Mouse (Mus musculus) forebrain, embryonic 12.5 days (tissue): ENCODE measurements at regions not wholly inside any gene's neighbourhood (a gene's known extent, or its start where the extent isn't known, plus 50 kb on each side); places are given as distances from the start of the nearest gene placed in this dataset.
A peak's percentile ranks its signal among the peaks of the same experiment; 100 is the strongest.

ENCODE experiments used
- ATAC-seq: fragments of 200-750 bp; cut with Nextera tagmentation; 2 replicates; pipeline ENCODE4 v1.8.0; 2017; ENCODE audit warnings: moderate TSS enrichment; ENCODE audit not compliant: low FRiP score
- H3K27ac ChIP-seq: fragments of 300-500 bp; sonication (generic); 2 replicates; pipeline ENCODE4 v1.5.1; 2016; ENCODE audit warnings: mild to moderate bottlenecking
- H3K27me3 ChIP-seq: fragments of 300-500 bp; sonication (generic); 2 replicates; pipeline ENCODE4 v1.6.1; 2016; ENCODE audit warnings: mild to moderate bottlenecking
- H3K36me3 ChIP-seq: fragments of 300-500 bp; sonication (generic); replicated peaks from 2 replicates; pipeline ENCODE4 v1.6.1; 2016; ENCODE audit warnings: mild to moderate bottlenecking
- H3K4me1 ChIP-seq: fragments of 300-500 bp; sonication (generic); 2 replicates; pipeline ENCODE4 v1.6.1; 2016
- H3K4me2 ChIP-seq: fragments of 300-500 bp; sonication (generic); 2 replicates; pipeline ENCODE4 v1.6.1; 2016; ENCODE audit warnings: mild to moderate bottlenecking, moderate library complexity
- H3K4me3 ChIP-seq: fragments of 300-500 bp; sonication (generic); replicated peaks from 2 replicates; pipeline ENCODE4 v1.5.1; 2016; ENCODE audit warnings: mild to moderate bottlenecking
- H3K9ac ChIP-seq: fragments of 300-500 bp; sonication (generic); 2 replicates; pipeline ENCODE4 v1.6.1; 2016; ENCODE audit warnings: mild to moderate bottlenecking
- H3K9me3 ChIP-seq: fragments of 300-500 bp; sonication (generic); 2 replicates; pipeline ENCODE4 v1.6.1; 2016
- WGBS: fragments of 180-500 bp; shearing (Covaris S2); methylation state at CpG from one replicate; pipeline ENCODE4 v1.1.7; 2016; 5-methylcytosine and 5-hydroxymethylcytosine counted together

DNA sequence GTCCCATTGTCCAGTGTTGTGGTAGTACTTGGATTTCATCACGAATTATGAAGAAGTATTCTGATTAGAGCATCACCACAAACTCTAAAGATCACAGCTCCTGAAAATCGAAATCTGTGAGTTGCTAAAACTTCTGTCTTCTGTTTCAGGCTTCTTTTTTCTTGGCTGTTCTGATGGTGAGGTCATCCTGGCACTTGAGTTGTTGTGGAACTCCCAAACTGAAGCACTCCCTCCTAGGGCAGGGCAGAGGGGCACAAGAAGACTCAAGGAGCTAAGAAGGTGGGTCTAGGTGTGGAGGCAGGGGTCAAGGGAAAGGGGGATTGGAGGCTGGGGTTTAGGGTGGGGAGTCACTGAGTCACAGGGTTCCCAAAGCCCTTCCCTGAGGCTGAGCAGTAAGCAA, 232.3 kb downstream of the Dact1 start:
- peaks cover 16% of the 10 kb centered on the region for H3K4me1 ChIP-seq
- ATAC-seq, result no peak
- no peak overlapping the region for H3K27ac ChIP-seq
- H3K9me3 ChIP-seq, result no peaks in the 10 kb centered on the region
- no peak overlapping the region for H3K4me3 ChIP-seq
- 87% methylated on average over 2 of the region's 2 CpGs for WGBS
- no peaks in the 10 kb centered on the region for H3K36me3 ChIP-seq
- no peak overlapping the region for H3K9ac ChIP-seq
- H3K27me3 ChIP-seq, result no peaks in the 10 kb centered on the region
- H3K4me2 ChIP-seq, result no peak overlapping the region

DNA sequence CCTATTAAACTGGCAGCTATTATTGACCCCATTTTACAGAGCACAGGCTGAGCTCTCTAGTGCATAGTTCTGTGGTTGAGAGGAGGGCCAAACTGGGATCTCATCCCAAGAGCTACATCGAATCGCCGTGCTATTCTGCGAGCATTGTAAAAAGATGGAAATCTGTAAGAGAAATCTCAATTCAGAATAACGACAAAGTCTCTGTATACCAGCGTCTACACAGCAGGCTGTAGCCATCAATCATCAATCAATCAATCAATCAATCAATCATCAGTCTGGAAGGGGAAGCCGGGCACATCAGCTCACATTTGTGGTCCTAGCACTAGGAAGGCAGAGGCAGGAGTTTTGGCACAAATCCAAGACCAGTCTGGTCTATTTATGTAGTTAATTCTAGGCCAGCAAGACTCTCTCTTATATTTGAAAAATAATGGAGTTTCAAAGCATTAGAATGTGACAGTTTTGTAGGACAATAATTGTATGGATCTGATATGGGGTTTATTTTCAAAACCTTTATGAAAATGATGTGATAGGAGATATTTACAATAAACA, 234.0 kb downstream of the Dact1 start:
- WGBS, result 72% methylated on average over 7 of the region's 7 CpGs
- Histone ChIP-seq H3K27ac (no peak overlapping the region), H3K36me3 (no peaks in the 10 kb centered on the region), H3K9ac (no peak overlapping the region), H3K27me3 (no peaks in the 10 kb centered on the region), H3K4me1 (peaks cover 16% of the 10 kb centered on the region), H3K9me3 (no peaks in the 10 kb centered on the region), H3K4me3 (no peak overlapping the region), H3K4me2 (no peak overlapping the region)
- no peak for ATAC-seq

DNA sequence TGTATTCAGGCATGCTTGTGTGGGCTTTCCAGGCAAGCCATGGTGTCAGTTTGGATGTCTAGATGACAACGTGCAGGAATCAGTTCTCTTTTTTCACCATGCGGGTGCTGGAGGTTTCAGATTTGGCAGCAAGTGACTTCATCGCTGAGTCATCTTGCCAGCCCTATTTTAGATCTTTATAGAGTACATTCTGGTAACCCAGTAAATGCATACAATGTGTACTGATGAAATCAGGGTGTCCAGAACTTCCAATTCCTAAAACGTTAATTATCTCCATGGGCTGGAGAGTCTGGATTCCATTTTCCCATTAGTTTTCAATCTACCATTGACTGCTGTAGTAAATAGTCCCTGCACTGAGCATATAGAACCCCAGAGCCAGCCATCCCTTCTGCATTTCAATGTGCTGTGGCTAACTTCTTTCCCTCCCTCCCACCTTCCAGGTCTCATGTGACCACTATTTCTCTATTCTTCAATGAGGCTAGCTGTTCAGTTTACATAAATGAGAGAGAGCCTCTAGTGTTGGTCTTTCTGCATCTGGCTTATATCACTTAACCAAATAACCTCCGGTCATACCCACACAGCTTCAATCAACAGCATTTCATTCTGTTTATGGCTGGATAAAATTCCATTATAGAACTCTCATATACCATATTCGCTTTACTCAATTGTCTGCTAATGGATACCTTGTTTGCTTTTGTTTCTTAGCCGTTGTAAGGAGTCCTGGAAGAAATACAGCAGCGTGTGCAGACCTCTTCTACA, 234.9 kb downstream of the Dact1 start:
- ATAC-seq, result no peak
- no peak overlapping the region for H3K9ac ChIP-seq
- no peak overlapping the region for H3K4me3 ChIP-seq
- no peaks in the 10 kb centered on the region for H3K36me3 ChIP-seq
- H3K4me1 ChIP-seq, result peaks cover 16% of the 10 kb centered on the region
- H3K27me3 ChIP-seq, result no peaks in the 10 kb centered on the region
- H3K27ac ChIP-seq, result no peak overlapping the region
- H3K9me3 ChIP-seq, result no peaks in the 10 kb centered on the region
- whole genome bisulfite sequencing, result 69% methylated on average over 8 of the region's 8 CpGs
- no peak overlapping the region for H3K4me2 ChIP-seq

GRCm38 (mm10) chr12:71546523-71547265, 237.0 kb downstream of the Dact1 start:
- Histone ChIP-seq H3K27me3 (no peaks in the 10 kb centered on the region), H3K9ac (no peak overlapping the region), H3K4me2 (no peak overlapping the region), H3K36me3 (no peaks in the 10 kb centered on the region), H3K4me3 (no peak overlapping the region), H3K27ac (no peak overlapping the region), H3K4me1 (peaks cover 16% of the 10 kb centered on the region), H3K9me3 (no peaks in the 10 kb centered on the region)
- no peak for ATAC-seq
- WGBS, result 93% methylated on average over 9 of the region's 9 CpGs

- no peaks in the 10 kb centered on the region for H3K27me3 ChIP-seq
- ATAC-seq, result no peak
- H3K4me1 ChIP-seq, result 0 out of 2 replicates have a peak, but pooled peaks cover 3% of the 10 kb centered on the region
- 65% methylated on average over 6 of the region's 6 CpGs for WGBS
- no peak overlapping the region for H3K4me2 ChIP-seq
- H3K4me3 ChIP-seq, result no peak overlapping the region
- H3K27ac ChIP-seq, result no peak overlapping the region
- no peak overlapping the region for H3K9ac ChIP-seq
- no peaks in the 10 kb centered on the region for H3K36me3 ChIP-seq
- no peaks in the 10 kb centered on the region for H3K9me3 ChIP-seq
These were observed 239.7 kb downstream of the Dact1 start for GRCm38 (mm10) chr12:71549336-71549735.

DNA sequence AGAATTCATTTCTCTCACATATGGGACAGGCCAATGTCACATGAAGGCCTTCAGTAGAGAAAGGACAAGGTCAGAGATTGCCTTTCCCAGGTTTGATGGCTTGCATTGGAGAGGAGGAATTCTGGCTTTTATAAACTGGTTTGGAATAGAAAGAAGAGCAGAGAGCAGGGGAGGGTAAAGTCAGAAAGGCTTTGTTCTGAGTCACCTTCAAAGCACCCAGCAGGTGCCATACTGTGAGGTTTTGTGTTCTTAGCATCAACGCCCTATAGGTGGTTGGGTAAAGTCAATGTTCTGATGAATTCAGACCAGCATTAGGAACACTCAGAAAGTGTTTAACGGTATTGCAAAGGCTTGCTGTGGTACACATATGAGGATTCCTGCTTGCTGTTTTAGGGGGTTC, 244.5 kb downstream of the Dact1 start:
- H3K36me3 ChIP-seq, result no peaks in the 10 kb centered on the region
- no peak overlapping the region for H3K4me2 ChIP-seq
- no peak for ATAC-seq
- H3K4me1 ChIP-seq, result no peaks in the 10 kb centered on the region
- H3K9ac ChIP-seq, result no peak overlapping the region
- no peak overlapping the region for H3K27ac ChIP-seq
- no peaks in the 10 kb centered on the region for H3K27me3 ChIP-seq
- H3K9me3 ChIP-seq, result no peaks in the 10 kb centered on the region
- no peak overlapping the region for H3K4me3 ChIP-seq
- WGBS, result 63% methylated on average over 2 of the region's 2 CpGs

- no peak overlapping the region for H3K9ac ChIP-seq
- WGBS, result 49% methylated on average over 7 of the region's 7 CpGs
These were observed 251.6 kb downstream of the Dact1 start for GRCm38 (mm10) chr12:71561259-71561658.

GRCm38 (mm10) chr12:71561918-71562572, 252.4 kb downstream of the Dact1 start:
- H3K27ac ChIP-seq, result no peak overlapping the region
- H3K9ac ChIP-seq, result no peak overlapping the region
- H3K36me3 ChIP-seq, result no peaks in the 10 kb centered on the region
- H3K4me2 ChIP-seq, result no peak overlapping the region
- no peak overlapping the region for H3K4me3 ChIP-seq
- ATAC-seq, result no peak
- no peaks in the 10 kb centered on the region for H3K27me3 ChIP-seq
- peaks cover 7% of the 10 kb centered on the region for H3K4me1 ChIP-seq
- 88% methylated on average over 8 of the region's 8 CpGs for WGBS
- H3K9me3 ChIP-seq, result no peaks in the 10 kb centered on the region

More at GRCm38 (mm10) chr12:71561259-71561658, 251.6 kb downstream of the Dact1 start:
- ATAC-seq, result no peak; the same call in 1 of the 2 replicates
- Histone ChIP-seq H3K27me3 (no peaks in the 10 kb centered on the region), H3K36me3 (no peaks in the 10 kb centered on the region), H3K27ac (peak overlapping the region; percentile 9; the same call in 1 of the 2 replicates), H3K4me2 (no peak overlapping the region), H3K4me1 (peaks cover 7% of the 10 kb centered on the region), H3K4me3 (no peak overlapping the region), H3K9me3 (no peaks in the 10 kb centered on the region)

- Histone ChIP-seq H3K4me2 (no peak overlapping the region), H3K27ac (no peak overlapping the region), H3K4me1 (peaks cover 7% of the 10 kb centered on the region), H3K9ac (no peak overlapping the region), H3K9me3 (no peaks in the 10 kb centered on the region), H3K36me3 (no peaks in the 10 kb centered on the region), H3K27me3 (no peaks in the 10 kb centered on the region), H3K4me3 (no peak overlapping the region)
- WGBS, result 95% methylated on average over 4 of the region's 4 CpGs
- ATAC-seq, result no peak
These were observed 253.5 kb downstream of the Dact1 start for GRCm38 (mm10) chr12:71563219-71563618.

GRCm38 (mm10) chr12:71566371-71566770, 256.7 kb downstream of the Dact1 start:
- no peak for ATAC-seq
- H3K9ac ChIP-seq, result no peak overlapping the region
- H3K9me3 ChIP-seq, result no peaks in the 10 kb centered on the region
- no peak overlapping the region for H3K4me3 ChIP-seq
- no peaks in the 10 kb centered on the region for H3K36me3 ChIP-seq
- 89% methylated on average over 3 of the region's 3 CpGs for WGBS
- no peaks in the 10 kb centered on the region for H3K27me3 ChIP-seq
- H3K27ac ChIP-seq, result no peak overlapping the region
- H3K4me2 ChIP-seq, result no peak overlapping the region
- H3K4me1 ChIP-seq, result peaks cover 14% of the 10 kb centered on the region

GRCm38 (mm10) chr12:71568251-71568650, 258.6 kb downstream of the Dact1 start:
- Histone ChIP-seq H3K9ac (no peak overlapping the region), H3K27me3 (no peaks in the 10 kb centered on the region), H3K4me3 (no peak overlapping the region), H3K27ac (no peak overlapping the region), H3K4me2 (no peak overlapping the region), H3K4me1 (peaks cover 30% of the 10 kb centered on the region), H3K9me3 (no peaks in the 10 kb centered on the region), H3K36me3 (no peaks in the 10 kb centered on the region)
- 67% methylated on average over 5 of the region's 5 CpGs for WGBS
- ATAC-seq, result no peak; the same call in 1 of the 2 replicates

GRCm38 (mm10) chr12:71568880-71569390, 259.3 kb downstream of the Dact1 start:
- ATAC-seq, result no peak
- H3K4me3 ChIP-seq, result no peak overlapping the region
- H3K27me3 ChIP-seq, result no peaks in the 10 kb centered on the region
- H3K27ac ChIP-seq, result no peak overlapping the region
- H3K4me1 ChIP-seq, result peaks cover 34% of the 10 kb centered on the region
- WGBS, result 83% methylated on average over 6 of the region's 6 CpGs
- H3K9me3 ChIP-seq, result no peaks in the 10 kb centered on the region
- H3K4me2 ChIP-seq, result no peak overlapping the region
- H3K9ac ChIP-seq, result no peak overlapping the region
- H3K36me3 ChIP-seq, result no peaks in the 10 kb centered on the region
